Mouse (Mus musculus) splenic B cell, adult 2 months (primary cell): Measurements from ENCODE around the gene Fndc1.
A peak's percentile ranks its signal among the peaks of the same experiment; 100 is the strongest.

Experiments
- DNase-seq: peaks from one replicate; pipeline ENCODE4 v3.0.0-alpha.2; 2011; ENCODE audit warnings: low read depth, low spot score
- H3K27me3 ChIP-seq: 2 replicates; pipeline ENCODE4 v1.6.1; 2012; ENCODE audit warnings: mild to moderate bottlenecking, low read length, moderate library complexity, mixed read lengths; ENCODE audit not compliant: control insufficient read depth, poor library complexity, insufficient read depth, severe bottlenecking
- H3K36me3 ChIP-seq: 2 replicates; pipeline ENCODE4 v1.6.1; 2012; ENCODE audit warnings: mild to moderate bottlenecking, low read length, moderate library complexity, mixed read lengths; ENCODE audit not compliant: control insufficient read depth, poor library complexity, insufficient read depth, severe bottlenecking

Gene Fndc1

GRCm38 (mm10) chr17:7795168-7795567 is 31.9 kb downstream of the Fndc1 start:
- DNase-seq = no peak
- Histone ChIP-seq H3K36me3 (no peaks in the 10 kb centered on the region), H3K27me3 (no peaks in the 10 kb centered on the region)

DNA sequence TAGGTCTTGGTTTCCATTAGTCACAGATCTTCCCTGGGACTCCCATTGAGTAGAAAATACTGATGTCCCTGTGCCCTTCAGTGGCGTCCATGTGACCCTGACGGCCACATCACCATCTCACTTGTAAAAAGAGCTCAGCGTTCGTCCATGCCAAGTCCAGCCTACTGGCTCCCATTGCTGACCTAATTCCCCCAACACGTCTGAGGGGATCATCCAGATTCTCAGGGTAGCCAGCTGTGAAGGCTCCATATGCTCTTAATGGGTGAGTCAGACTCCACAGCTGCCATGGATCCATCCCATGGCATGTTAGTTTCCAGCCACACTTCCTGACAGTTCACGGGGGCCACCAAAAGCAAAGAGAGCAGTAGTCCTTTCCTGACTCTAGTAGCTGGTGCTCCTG is 33.0 kb downstream of the Fndc1 start:
- Histone ChIP-seq H3K27me3 (no peaks in the 10 kb centered on the region), H3K36me3 (no peaks in the 10 kb centered on the region)
- DNase-seq = no peak

DNA sequence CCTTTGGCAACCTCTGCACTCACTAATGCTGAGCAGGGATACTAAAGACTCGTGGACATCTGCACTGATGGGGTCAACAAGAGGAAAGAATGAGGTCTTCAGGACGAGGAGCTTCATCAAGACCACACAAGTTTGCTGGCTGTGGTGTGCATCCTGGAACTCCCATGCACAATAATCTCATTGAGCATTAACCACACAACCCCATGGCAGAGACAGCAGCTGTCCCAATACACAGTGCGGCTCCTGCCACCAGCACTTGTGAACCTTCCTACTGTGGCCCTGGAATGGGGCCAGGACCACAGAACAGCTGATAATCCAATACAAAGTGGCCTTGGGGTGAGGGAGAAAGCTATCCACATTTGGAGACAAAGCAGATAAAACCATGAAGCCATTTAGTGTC is 36.6 kb downstream of the Fndc1 start:
- no peak for DNase-seq
- no peaks in the 10 kb centered on the region for H3K27me3 ChIP-seq
- H3K36me3 ChIP-seq = no peaks in the 10 kb centered on the region

- no peaks in the 10 kb centered on the region for H3K27me3 ChIP-seq
- DNase-seq = no peak
- H3K36me3 ChIP-seq = no peaks in the 10 kb centered on the region
Measured at GRCm38 (mm10) chr17:7774101-7774500, 53.0 kb downstream of the Fndc1 start.

- no peaks in the 10 kb centered on the region for H3K27me3 ChIP-seq
- H3K36me3 ChIP-seq = no peaks in the 10 kb centered on the region
- no peak for DNase-seq
Measured at GRCm38 (mm10) chr17:7759786-7760185, 67.3 kb downstream of the Fndc1 start.

DNA sequence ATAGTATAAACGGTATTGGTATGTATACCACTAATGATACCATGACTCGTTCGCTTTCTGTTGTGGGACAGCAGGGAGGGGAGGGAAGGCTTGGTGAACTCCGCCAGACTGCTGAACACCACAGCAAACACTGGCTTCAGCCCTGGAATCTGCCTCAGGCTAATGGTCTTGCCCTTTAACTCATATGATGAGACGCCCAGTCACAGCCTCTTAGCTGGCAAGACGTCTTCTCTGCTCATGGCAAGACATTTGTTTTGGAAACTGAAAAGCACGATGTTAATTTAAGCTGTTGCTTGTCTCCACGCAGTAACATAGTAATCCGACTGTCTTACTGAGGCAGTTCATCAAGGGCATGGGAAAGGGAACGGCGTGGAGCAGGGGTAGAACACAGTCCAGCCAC is 72.1 kb downstream of the Fndc1 start:
- Histone ChIP-seq H3K27me3 (no peaks in the 10 kb centered on the region), H3K36me3 (no peaks in the 10 kb centered on the region)
- no peak for DNase-seq

- H3K27me3 ChIP-seq = no peaks in the 10 kb centered on the region
Measured at GRCm38 (mm10) chr17:7753383-7753782, 73.7 kb downstream of the Fndc1 start.

GRCm38 (mm10) chr17:7749051-7749815 is 77.9 kb downstream of the Fndc1 start:
- no peaks in the 10 kb centered on the region for H3K36me3 ChIP-seq
- H3K27me3 ChIP-seq = no peaks in the 10 kb centered on the region
- DNase-seq = no peak

More at GRCm38 (mm10) chr17:7753383-7753782, 73.7 kb downstream of the Fndc1 start:
- DNase-seq = no peak
- H3K36me3 ChIP-seq = no peaks in the 10 kb centered on the region

- Histone ChIP-seq H3K27me3 (no peaks in the 10 kb centered on the region), H3K36me3 (no peaks in the 10 kb centered on the region)
- DNase-seq = no peak
Measured at GRCm38 (mm10) chr17:7746841-7747240, 80.3 kb downstream of the Fndc1 start.

DNA sequence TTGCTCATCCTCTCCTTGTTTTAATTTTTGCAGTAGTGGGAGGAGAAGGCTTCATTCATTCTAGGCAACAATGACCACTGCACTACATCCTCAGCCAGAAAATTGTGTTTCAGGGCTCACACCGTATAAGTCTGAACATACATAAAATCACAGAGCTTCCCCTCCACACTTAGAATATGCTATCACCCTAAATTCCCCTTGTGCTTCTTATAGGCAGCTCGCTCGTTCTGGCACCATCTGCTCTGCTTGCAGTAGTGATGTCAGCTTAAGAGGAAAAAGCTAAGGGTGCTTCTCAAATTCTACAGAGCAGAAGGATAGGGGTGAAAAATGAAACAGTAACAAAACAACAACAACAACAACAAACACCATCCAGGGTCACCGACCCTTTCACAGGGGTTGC is 82.1 kb downstream of the Fndc1 start:
- DNase-seq = no peak
- no peaks in the 10 kb centered on the region for H3K27me3 ChIP-seq
- no peaks in the 10 kb centered on the region for H3K36me3 ChIP-seq

- DNase-seq = peak; percentile 2
- no peaks in the 10 kb centered on the region for H3K36me3 ChIP-seq
- no peaks in the 10 kb centered on the region for H3K27me3 ChIP-seq
Measured at GRCm38 (mm10) chr17:7740988-7741387, 86.1 kb downstream of the Fndc1 start.

- H3K36me3 ChIP-seq = no peaks in the 10 kb centered on the region
- H3K27me3 ChIP-seq = no peaks in the 10 kb centered on the region
- DNase-seq = no peak
Measured at GRCm38 (mm10) chr17:7722991-7723390, 104.1 kb downstream of the Fndc1 start.

DNA sequence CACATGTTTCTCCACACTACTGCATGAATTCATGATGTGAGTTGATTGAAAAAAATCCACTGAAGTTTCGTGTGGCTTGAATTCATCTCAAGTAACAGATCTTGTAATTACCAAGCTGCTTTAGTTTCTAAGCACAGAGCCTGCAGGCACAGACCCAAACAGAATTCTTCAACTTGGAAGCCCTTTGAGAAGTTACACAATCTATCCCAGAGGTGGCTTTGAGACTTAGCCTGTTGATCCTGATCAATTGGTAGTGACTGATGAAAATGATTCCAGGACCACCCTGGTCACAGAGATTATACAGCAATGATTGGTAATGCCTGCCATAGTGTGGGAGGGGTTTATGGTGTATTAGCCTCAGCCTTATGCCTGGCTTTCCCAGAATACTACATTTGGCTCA is 108.2 kb downstream of the Fndc1 start:
- no peak for DNase-seq
- H3K27me3 ChIP-seq = no peaks in the 10 kb centered on the region
- H3K36me3 ChIP-seq = no peaks in the 10 kb centered on the region

- no peak for DNase-seq
- Histone ChIP-seq H3K36me3 (no peaks in the 10 kb centered on the region), H3K27me3 (no peaks in the 10 kb centered on the region)
Measured at GRCm38 (mm10) chr17:7717945-7718344, 109.2 kb downstream of the Fndc1 start.

DNA sequence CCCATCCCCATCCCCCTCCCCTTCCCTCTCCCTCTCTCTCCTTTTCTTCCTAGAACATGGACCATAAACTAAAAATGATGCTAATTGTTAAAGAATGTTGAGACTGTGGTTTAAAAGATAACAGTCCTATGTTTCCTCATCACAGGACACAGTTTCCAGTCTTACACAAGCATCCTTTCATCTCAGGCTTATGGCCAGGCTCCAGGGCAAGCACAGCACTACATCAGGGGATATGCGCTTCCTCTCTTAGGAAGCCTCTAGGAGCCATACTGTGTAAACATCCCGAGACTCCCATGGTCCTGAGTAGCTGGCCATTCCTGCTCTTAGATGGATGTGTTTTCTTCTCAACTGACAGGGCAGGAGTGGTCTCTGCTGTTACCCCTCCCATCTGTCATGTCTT is 114.1 kb downstream of the Fndc1 start:
- DNase-seq = no peak
- Histone ChIP-seq H3K27me3 (no peaks in the 10 kb centered on the region), H3K36me3 (no peaks in the 10 kb centered on the region)

DNA sequence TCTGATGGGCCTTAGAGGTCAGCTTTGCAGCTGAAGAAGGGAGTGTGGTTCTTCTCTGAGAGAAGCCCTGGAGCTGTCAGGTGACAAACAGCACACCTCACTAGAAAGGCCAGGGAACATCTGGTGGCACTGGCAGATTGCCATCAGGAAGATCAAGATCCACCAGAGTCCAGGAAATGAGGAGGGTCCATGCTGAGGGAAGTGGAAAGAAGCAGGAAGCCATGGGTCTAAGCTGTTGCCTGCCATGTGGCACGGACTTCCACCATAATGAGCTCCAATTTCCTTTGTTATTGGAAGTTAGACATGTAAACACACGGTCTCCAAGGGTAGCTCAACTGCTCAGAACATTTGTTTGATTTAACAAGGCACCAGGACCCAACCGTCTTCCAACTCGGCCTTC is 120.0 kb downstream of the Fndc1 start:
- H3K27me3 ChIP-seq = no peaks in the 10 kb centered on the region
- DNase-seq = no peak
- H3K36me3 ChIP-seq = no peaks in the 10 kb centered on the region
